Mouse (Mus musculus): ENCODE results near the gene Naxd. TPM values are rescaled to one million over a fixed set of nuclear protein-coding genes. Genes with fewer than 3 reads are reported as not detected.

Naxd gene
- polyA plus RNA-seq, 1 experiment from 2014 or later: 113 TPM

DNA sequence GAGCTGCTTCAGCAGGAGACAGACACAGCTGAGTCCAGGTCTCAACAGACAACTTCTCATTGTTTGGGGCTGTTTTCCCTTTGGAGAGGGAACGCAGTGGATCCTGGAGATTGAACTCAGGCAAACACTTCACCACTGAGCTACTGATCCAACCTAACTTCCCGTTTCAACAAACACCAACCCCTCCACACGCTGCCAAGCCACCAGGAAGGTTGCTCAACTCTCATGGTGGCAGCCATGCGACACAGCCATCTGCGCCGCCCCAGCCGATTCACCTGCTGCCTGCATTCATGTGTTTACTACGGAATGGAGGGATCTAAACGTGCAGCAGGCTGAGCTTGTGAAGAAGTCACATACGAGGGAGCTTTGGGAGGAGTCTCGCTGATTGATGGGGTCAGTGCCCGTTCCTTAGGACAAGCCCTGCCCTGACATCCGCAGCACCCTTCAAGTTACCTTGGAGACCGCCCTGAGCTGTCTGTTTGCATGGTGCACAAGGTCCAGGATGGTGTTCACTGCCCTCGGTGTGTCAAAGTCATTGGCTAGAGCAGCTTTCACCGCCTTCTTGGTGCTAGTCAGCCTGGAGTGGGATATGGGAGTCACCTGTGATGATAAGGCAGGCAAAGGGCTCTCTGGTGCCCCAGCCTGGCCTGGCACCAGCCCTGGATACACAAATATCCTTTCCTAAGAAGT lies 20.2 kb downstream of the Naxd start:
- Histone ChIP-seq H3K9ac (no peak overlapping the region), H3K4me1 (no peaks in the 10 kb centered on the region), H3K36me3 (peaks cover 74% of the 10 kb centered on the region), H3K27ac (no peak overlapping the region), H3K27me3 (no peaks in the 10 kb centered on the region), H3K4me2 (replicated peaks) (no peak overlapping the region), H3K9me3 (no peaks in the 10 kb centered on the region), H3K4me3 (no peak overlapping the region)
- no peak for ATAC-seq (ENCODE audit: insufficient number of reproducible peaks, insufficient read depth, low FRiP score, low TSS enrichment)
- WGBS: 91% methylated on average over 16 of the region's 16 CpGs

DNA sequence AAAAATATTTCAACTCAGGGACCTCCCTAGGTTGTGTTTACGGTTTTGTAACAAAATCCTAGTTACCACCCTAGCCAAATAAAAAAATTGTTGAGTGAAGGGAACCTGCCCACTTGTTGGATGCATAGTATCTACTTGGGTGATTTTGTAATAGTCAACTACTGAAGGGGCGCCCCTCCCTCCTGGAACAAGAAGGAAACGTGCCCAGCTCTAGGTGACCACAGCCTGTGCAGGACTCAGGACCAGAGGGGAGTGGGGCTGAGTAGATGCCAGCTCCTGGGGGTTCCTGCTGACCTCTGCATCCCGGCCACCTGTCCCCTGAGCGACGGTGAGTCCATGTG lies 20.7 kb downstream of the Naxd start:
- ATAC-seq (ENCODE audit: insufficient number of reproducible peaks, insufficient read depth, low FRiP score, low TSS enrichment): no peak

DNA sequence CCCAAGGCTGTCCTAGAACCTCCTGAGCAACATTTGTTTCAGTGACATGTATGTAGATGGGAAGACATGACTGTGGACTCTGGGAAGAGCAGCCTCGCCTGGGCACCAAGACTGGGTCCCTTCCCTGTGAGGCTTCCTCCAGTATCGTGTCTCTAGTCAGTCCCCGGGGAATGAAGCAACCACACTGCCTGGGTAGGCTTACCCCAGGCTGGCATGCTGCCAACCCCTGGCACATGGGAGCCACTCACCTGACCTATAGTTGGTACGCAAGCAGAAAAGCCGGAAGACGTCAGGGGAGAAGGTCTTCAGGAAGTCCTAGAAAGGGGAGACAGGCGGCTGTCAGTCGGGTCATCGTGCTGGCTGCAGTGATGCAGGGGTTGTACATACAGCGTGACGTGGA lies 21.4 kb downstream of the Naxd start:
- Histone ChIP-seq H3K4me3 (no peak overlapping the region), H3K27me3 (no peaks in the 10 kb centered on the region), H3K36me3 (peaks cover 63% of the 10 kb centered on the region), H3K4me2 (replicated peaks) (no peak overlapping the region), H3K4me1 (no peaks in the 10 kb centered on the region), H3K9ac (no peak overlapping the region), H3K27ac (no peak overlapping the region), H3K9me3 (no peaks in the 10 kb centered on the region)
- WGBS: 88% methylated on average over 11 of the region's 11 CpGs
- ATAC-seq (ENCODE audit: insufficient number of reproducible peaks, insufficient read depth, low FRiP score, low TSS enrichment): no peak

More for the DNA sequence above, 20.7 kb downstream of the Naxd start:
- H3K27ac ChIP-seq: no peak overlapping the region
- WGBS: 89% methylated on average over 6 of the region's 6 CpGs
- H3K9ac ChIP-seq: no peak overlapping the region
- no peaks in the 10 kb centered on the region for H3K4me1 ChIP-seq
- peaks cover 69% of the 10 kb centered on the region for H3K36me3 ChIP-seq
- H3K4me2 ChIP-seq (replicated peaks): no peak overlapping the region
- H3K9me3 ChIP-seq: no peaks in the 10 kb centered on the region
- H3K4me3 ChIP-seq: no peak overlapping the region
- H3K27me3 ChIP-seq: no peaks in the 10 kb centered on the region

DNA sequence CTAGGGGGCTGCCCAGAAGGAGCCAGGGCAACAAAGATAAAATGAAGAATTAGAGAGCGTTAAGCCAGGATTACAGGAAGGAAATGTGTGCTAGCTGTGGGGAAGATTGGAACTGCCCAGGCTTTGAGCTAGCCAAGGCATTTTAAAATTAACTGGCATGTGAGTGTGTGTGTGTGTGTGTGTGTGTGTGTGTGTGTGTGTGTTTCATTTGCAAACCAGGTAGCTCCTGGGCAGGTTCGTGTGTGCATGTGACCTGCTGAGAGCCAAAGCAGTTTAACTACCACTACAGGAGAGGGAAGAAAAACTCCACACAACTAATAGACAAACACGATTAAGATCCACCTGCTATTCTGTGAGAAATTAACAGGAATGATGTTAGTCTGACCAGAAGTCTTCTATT lies 26.0 kb downstream of the Naxd start:
- WGBS: 93% methylated on average over 3 of the region's 3 CpGs

DNA sequence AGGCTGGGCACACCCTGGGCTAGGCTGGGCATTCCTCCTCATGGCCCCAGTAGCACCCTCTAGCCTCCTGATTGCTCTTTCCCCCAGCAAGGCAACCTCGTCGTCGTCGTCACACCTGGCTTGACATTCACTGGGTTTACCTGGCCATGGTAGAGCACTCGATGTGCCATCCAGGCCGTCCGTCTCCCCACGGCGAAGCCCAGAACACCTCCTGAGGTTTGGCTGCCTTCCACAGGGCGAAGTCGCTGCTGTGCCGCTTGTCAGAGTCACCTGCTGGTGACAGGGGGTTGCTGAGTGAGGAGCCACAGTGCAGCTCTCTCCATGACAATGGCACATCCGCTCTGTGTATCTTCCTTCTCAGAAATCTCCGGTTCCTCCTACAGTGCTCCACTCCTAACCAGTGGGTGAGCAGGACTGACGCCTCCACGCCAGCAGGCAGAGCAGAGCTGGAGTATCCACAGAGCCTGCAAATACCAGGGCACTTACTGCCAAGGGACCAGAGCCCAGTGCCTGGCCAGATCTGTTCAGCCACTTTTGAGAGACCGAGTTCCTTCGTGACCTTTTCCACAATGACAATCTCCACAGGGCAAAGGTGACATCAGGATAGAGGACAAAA lies 33.0 kb downstream of the Naxd start:
- Histone ChIP-seq H3K9ac (no peak overlapping the region), H3K4me3 (no peak overlapping the region), H3K4me2 (replicated peaks) (no peak overlapping the region), H3K36me3 (peaks cover 39% of the 10 kb centered on the region), H3K27ac (no peak overlapping the region), H3K27me3 (no peaks in the 10 kb centered on the region), H3K4me1 (no peaks in the 10 kb centered on the region), H3K9me3 (no peaks in the 10 kb centered on the region)
- ATAC-seq (ENCODE audit: insufficient number of reproducible peaks, insufficient read depth, low FRiP score, low TSS enrichment): no peak
- 80% methylated on average over 18 of the region's 18 CpGs for WGBS

More for the DNA sequence above, 26.0 kb downstream of the Naxd start:
- ATAC-seq (ENCODE audit: insufficient number of reproducible peaks, insufficient read depth, low FRiP score, low TSS enrichment): no peak
- Histone ChIP-seq H3K9me3 (no peaks in the 10 kb centered on the region), H3K9ac (no peak overlapping the region), H3K36me3 (peaks cover 32% of the 10 kb centered on the region), H3K4me2 (replicated peaks) (no peak overlapping the region), H3K4me1 (no peaks in the 10 kb centered on the region), H3K27me3 (no peaks in the 10 kb centered on the region), H3K4me3 (no peak overlapping the region), H3K27ac (no peak overlapping the region)

DNA sequence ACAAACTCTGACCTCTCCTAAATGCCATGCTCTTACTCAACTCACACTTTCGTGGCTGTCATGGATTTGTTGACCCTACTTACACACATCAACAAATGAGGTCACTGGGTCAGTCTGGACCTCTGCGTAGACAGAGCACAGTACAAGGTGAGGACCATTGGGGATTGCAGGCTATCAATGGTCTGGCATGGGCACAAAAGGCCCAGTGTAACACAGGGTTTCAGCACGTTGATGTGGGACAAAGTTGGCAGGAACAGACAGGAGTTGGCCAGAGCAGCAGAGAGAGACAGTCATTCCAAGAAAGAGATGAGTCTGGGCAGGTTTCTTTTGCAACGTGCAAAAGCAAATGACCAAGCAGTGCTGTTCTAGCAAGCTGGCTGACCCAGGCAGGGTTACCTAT lies 33.5 kb downstream of the Naxd start:
- no peak overlapping the region for H3K27ac ChIP-seq
- no peak overlapping the region for H3K4me2 ChIP-seq (replicated peaks)
- H3K4me3 ChIP-seq: no peak overlapping the region
- ATAC-seq (ENCODE audit: insufficient number of reproducible peaks, insufficient read depth, low FRiP score, low TSS enrichment): no peak
- peaks cover 36% of the 10 kb centered on the region for H3K36me3 ChIP-seq
- H3K4me1 ChIP-seq: no peaks in the 10 kb centered on the region
- no peak overlapping the region for H3K9ac ChIP-seq
- no peaks in the 10 kb centered on the region for H3K9me3 ChIP-seq
- 69% methylated on average over 4 of the region's 4 CpGs for WGBS
- H3K27me3 ChIP-seq: no peaks in the 10 kb centered on the region

DNA sequence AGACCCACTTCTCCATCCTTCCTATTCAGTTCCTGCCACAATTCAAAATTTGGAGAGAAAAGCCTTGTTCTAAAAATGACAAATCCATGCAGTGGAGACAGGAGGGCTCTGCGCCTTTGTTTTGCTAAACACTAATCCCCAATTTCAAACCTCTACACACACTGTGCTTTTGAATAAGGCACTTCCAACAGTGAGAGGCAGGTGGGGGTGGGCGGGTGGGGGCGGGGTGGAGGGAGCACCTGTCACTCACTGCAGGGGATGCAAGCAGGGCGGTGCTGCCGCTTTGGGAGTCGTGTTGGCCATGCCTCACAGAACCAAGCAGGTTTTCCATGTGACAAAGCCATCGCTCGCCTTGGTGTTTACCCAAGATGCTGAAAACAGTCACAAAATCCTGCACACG lies 37.2 kb downstream of the Naxd start:
- H3K4me1 ChIP-seq: no peaks in the 10 kb centered on the region
- H3K27ac ChIP-seq: no peak overlapping the region
- 39% methylated on average over 9 of the region's 9 CpGs for WGBS
- H3K9me3 ChIP-seq: no peaks in the 10 kb centered on the region
- H3K27me3 ChIP-seq: no peaks in the 10 kb centered on the region
- ATAC-seq (ENCODE audit: insufficient number of reproducible peaks, insufficient read depth, low FRiP score, low TSS enrichment): no peak
- H3K36me3 ChIP-seq: peaks cover 46% of the 10 kb centered on the region
- no peak overlapping the region for H3K4me3 ChIP-seq
- H3K9ac ChIP-seq: no peak overlapping the region
- no peak overlapping the region for H3K4me2 ChIP-seq (replicated peaks)

DNA sequence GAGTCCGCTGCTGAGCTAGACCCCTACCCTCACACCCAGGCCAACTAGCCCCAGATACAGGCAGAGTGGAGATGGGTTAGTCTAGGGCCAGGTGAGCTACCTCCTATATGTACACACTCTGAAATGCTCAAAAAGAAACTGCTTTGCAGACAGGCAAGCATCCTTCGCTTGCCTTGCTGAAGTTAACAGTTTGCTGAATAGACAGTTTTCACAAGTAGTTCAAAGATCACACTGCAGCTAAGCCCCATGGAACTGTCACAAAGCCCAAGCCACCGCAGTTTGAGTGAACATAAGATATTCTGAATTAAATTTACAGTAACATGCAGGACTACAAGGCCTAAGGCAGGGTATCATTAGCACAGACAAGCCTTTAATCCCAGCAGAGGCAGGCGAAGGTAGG lies 41.7 kb downstream of the Naxd start:
- Histone ChIP-seq H3K4me2 (replicated peaks) (no peak overlapping the region), H3K27ac (no peak overlapping the region), H3K9me3 (no peaks in the 10 kb centered on the region), H3K27me3 (no peaks in the 10 kb centered on the region), H3K9ac (no peak overlapping the region), H3K4me3 (no peak overlapping the region), H3K36me3 (peaks cover 43% of the 10 kb centered on the region), H3K4me1 (no peaks in the 10 kb centered on the region)
- WGBS: 95% methylated on average over 4 of the region's 4 CpGs
- no peak for ATAC-seq (ENCODE audit: insufficient number of reproducible peaks, insufficient read depth, low FRiP score, low TSS enrichment)

DNA sequence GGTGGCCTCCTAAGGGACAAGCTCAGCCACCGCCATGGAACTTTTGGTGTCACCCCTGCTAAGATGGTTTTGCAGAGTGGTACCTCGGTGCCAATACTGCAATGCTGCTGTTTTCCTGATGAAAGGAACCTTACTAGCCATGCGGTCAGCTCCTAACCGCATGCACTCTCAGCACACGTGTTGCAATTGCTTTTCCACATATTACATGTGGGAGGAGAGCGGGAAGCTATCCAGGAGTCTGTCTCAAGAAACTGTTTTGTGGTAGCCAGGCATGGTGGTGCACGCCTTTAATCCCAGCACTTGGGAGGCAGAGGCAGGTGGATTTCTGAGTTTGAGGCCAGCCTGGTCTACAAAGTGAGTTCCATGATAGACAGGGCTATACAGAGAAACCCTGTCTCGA lies 42.9 kb downstream of the Naxd start:
- peaks cover 40% of the 10 kb centered on the region for H3K36me3 ChIP-seq
- H3K9ac ChIP-seq: no peak overlapping the region
- H3K4me1 ChIP-seq: no peaks in the 10 kb centered on the region
- no peak overlapping the region for H3K4me3 ChIP-seq
- H3K9me3 ChIP-seq: no peaks in the 10 kb centered on the region
- H3K4me2 ChIP-seq (replicated peaks): no peak overlapping the region
- WGBS: 95% methylated on average over 8 of the region's 8 CpGs
- no peak for ATAC-seq (ENCODE audit: insufficient number of reproducible peaks, insufficient read depth, low FRiP score, low TSS enrichment)
- no peak overlapping the region for H3K27ac ChIP-seq
- no peaks in the 10 kb centered on the region for H3K27me3 ChIP-seq

DNA sequence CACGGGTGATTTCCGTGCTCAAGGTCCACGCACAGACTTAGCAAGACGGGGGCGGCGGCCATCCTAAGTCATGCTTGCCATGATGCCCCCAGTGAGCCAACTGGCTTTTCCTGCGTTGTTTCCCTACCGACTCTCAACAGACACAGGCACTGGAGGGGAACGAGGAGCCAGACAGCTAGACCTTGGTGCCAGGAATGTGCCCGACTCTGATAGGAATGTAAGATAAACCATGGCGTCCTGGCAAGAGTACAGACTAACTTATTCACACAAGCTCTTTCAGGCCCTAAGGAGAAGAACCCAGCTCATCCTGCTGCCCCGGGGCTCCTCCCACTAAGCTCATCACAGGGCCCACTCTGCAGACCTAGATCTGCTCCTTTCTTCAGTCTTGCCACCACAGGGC lies 44.7 kb downstream of the Naxd start:
- H3K9ac ChIP-seq: no peak overlapping the region
- H3K27ac ChIP-seq: no peak overlapping the region
- no peaks in the 10 kb centered on the region for H3K4me1 ChIP-seq
- WGBS: 90% methylated on average over 12 of the region's 12 CpGs
- H3K9me3 ChIP-seq: no peaks in the 10 kb centered on the region
- no peaks in the 10 kb centered on the region for H3K27me3 ChIP-seq
- no peak overlapping the region for H3K4me3 ChIP-seq
- peaks cover 46% of the 10 kb centered on the region for H3K36me3 ChIP-seq
- H3K4me2 ChIP-seq (replicated peaks): no peak overlapping the region
- no peak for ATAC-seq (ENCODE audit: insufficient number of reproducible peaks, insufficient read depth, low FRiP score, low TSS enrichment)

DNA sequence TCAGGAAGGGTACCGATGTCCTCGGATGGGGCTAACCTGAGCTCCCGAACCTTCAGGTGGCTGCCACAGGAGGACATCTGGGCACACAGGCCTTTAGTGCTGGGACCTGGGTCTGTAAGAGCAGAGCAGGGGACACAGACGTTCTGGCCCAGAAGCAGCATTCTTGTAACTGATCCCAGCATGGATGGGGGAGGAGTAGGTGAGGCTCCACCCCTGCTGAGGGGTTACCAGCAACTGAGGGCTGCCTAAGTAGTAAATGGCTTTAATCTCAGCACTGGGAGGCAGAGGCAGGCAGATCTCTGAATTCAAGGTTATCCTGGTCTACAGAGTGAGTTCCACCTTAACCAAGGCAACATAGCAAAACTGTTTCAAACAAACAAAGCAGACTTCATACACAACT lies 45.6 kb downstream of the Naxd start:
- no peak for ATAC-seq (ENCODE audit: insufficient number of reproducible peaks, insufficient read depth, low FRiP score, low TSS enrichment)
- 83% methylated on average over 4 of the region's 4 CpGs for WGBS
- Histone ChIP-seq H3K4me1 (no peaks in the 10 kb centered on the region), H3K4me2 (replicated peaks) (no peak overlapping the region), H3K27ac (no peak overlapping the region), H3K9ac (no peak overlapping the region), H3K27me3 (no peaks in the 10 kb centered on the region), H3K36me3 (peaks cover 44% of the 10 kb centered on the region), H3K9me3 (no peaks in the 10 kb centered on the region), H3K4me3 (no peak overlapping the region)

DNA sequence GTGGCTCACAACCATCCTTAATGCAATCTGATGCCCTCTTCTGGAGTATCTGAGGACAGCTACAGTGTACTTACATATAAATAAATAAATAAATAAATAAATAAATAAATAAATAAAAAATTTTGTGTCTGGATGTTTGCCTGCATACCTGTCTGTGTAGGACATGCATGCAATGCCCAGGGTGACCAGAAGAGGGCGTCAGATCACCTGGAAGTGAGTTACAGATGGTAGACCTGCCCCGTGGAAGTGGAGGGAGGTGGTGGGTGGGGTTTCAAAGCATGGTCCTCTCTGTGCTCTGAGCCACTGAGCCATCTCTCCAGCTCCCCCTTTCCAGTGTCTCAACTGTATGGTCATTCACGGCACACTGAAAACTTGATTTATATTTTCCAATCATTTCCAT lies 47.1 kb downstream of the Naxd start:
- no peaks in the 10 kb centered on the region for H3K27me3 ChIP-seq
- no peak overlapping the region for H3K4me2 ChIP-seq (replicated peaks)
- 48% methylated on average over 3 of the region's 3 CpGs for WGBS
- no peak overlapping the region for H3K4me3 ChIP-seq
- H3K9ac ChIP-seq: no peak overlapping the region
- H3K9me3 ChIP-seq: no peaks in the 10 kb centered on the region
- peaks cover 37% of the 10 kb centered on the region for H3K36me3 ChIP-seq
- no peak overlapping the region for H3K27ac ChIP-seq
- ATAC-seq (ENCODE audit: insufficient number of reproducible peaks, insufficient read depth, low FRiP score, low TSS enrichment): no peak
- H3K4me1 ChIP-seq: no peaks in the 10 kb centered on the region

Measured in embryonic facial prominence, embryonic 12.5 days (tissue).